Mouse (Mus musculus) midbrain, embryonic 11.5 days (tissue): ENCODE measurements around the gene 0610040J01Rik. TPM values are rescaled to one million over a fixed set of nuclear protein-coding genes. Genes with fewer than 3 reads are reported as not detected.
A peak's percentile ranks its signal among the peaks of the same experiment; 100 is the strongest.

Experiments
- ATAC-seq: fragments of 200-750 bp; cut with Nextera tagmentation; 2 replicates; pipeline ENCODE4 v1.8.0; 2017; ENCODE audit warnings: moderate TSS enrichment, moderate library complexity; ENCODE audit not compliant: low FRiP score
- DNase-seq: peaks from one replicate; pipeline ENCODE4 v3.0.0; 2015; ENCODE audit warnings: low spot score; ENCODE audit errors: missing footprints
- H3K27ac ChIP-seq: fragments of 300-500 bp; sonication (generic); 2 replicates; pipeline ENCODE4 v1.5.1; 2014; ENCODE audit warnings: low read depth, low read length
- H3K27me3 ChIP-seq: fragments of 300-500 bp; sonication (generic); 2 replicates; pipeline ENCODE4 v1.6.1; 2014; ENCODE audit warnings: mild to moderate bottlenecking, low read length, moderate library complexity, mixed read lengths; ENCODE audit not compliant: control insufficient read depth, insufficient read depth
- H3K36me3 ChIP-seq: fragments of 300-500 bp; sonication (generic); 2 replicates; pipeline ENCODE4 v1.6.1; 2014; ENCODE audit warnings: mild to moderate bottlenecking, low read length, moderate library complexity, mixed read lengths; ENCODE audit not compliant: control insufficient read depth, insufficient read depth
- H3K4me1 ChIP-seq: fragments of 300-500 bp; sonication (generic); 2 replicates; pipeline ENCODE4 v1.6.1; 2014; ENCODE audit warnings: low read length; ENCODE audit not compliant: control insufficient read depth, insufficient read depth
- H3K4me2 ChIP-seq: fragments of 300-500 bp; sonication (generic); 2 replicates; pipeline ENCODE4 v1.6.1; 2014; ENCODE audit warnings: mild to moderate bottlenecking, moderate library complexity
- H3K4me3 ChIP-seq: fragments of 300-500 bp; sonication (generic); 2 replicates; pipeline ENCODE4 v1.5.1; 2014; ENCODE audit warnings: low read depth, low read length
- H3K9ac ChIP-seq: fragments of 300-500 bp; sonication (generic); 2 replicates; pipeline ENCODE4 v1.6.1; 2014; ENCODE audit warnings: low read length
- H3K9me3 ChIP-seq: fragments of 300-500 bp; sonication (generic); 2 replicates; pipeline ENCODE4 v1.6.1; 2016; ENCODE audit warnings: low read length; ENCODE audit not compliant: control insufficient read depth
- WGBS: fragments of 180-500 bp; shearing (Covaris S2); extraction: QIAGEN DNeasy Blood & Tissue Kit; methylation state at CpG from one replicate; pipeline ENCODE4 v1.1.7; 2014; 5-methylcytosine and 5-hydroxymethylcytosine counted together
- polyA plus RNA-seq: library from polyadenylated mRNA; unstranded; fragments of >200 nt; fragmentation: Nextera tagmentation; extraction: Ambion mirVana; gene quantifications from 2 replicates; pipeline ENCODE4 v1.2.1, GENCODE M21; 2014

Gene 0610040J01Rik
- polyA plus RNA-seq, 1 experiment from 2014 or later = 0.96 TPM

- Histone ChIP-seq H3K9me3 (no peaks in the 10 kb centered on the region), H3K4me1 (no peaks in the 10 kb centered on the region), H3K36me3 (no peaks in the 10 kb centered on the region), H3K4me3 (no peak overlapping the region), H3K27ac (no peak overlapping the region), H3K9ac (no peak overlapping the region), H3K27me3 (no peaks in the 10 kb centered on the region), H3K4me2 (no peak overlapping the region)
- ATAC-seq (no peak), DNase-seq (no peak)
- WGBS = 91% methylated on average over 6 of the region's 6 CpGs
These were observed 123.4 kb downstream of the 0610040J01Rik start for GRCm38 (mm10) chr5:63935581-63935980.

DNA sequence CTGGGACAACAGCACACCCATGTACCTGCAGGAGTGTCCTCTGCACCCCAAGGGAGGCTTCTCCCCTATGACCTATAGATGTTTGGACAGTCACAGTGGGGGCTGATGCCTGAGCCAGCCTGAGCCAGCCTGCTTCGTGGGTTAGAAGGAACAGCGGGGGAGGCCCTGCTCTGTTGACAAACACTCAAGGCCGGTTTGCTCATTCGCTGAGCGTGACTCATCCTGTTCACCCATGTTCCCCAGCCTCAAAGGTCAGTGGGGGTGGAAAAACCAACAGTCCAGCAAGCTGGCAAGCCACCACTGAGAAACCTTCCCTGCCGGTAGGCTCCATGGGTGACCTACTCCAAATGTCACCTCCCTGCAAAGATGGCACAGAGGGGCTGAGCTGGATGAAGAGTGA lies 124.6 kb downstream of the 0610040J01Rik start:
- Histone ChIP-seq H3K36me3 (no peaks in the 10 kb centered on the region; the same call in 1 of the 2 replicates), H3K27ac (no peak overlapping the region)

GRCm38 (mm10) chr5:63938575-63938974 lies 126.4 kb downstream of the 0610040J01Rik start:
- no peaks in the 10 kb centered on the region for H3K4me1 ChIP-seq
- H3K4me2 ChIP-seq = no peak overlapping the region
- DNase-seq (no peak), ATAC-seq (no peak)
- no peak overlapping the region for H3K9ac ChIP-seq
- H3K27me3 ChIP-seq = no peaks in the 10 kb centered on the region
- no peak overlapping the region for H3K4me3 ChIP-seq
- no peaks in the 10 kb centered on the region; the same call in 1 of the 2 replicates for H3K36me3 ChIP-seq
- no peak overlapping the region for H3K27ac ChIP-seq
- WGBS = 75% methylated on average over 4 of the region's 4 CpGs
- no peaks in the 10 kb centered on the region for H3K9me3 ChIP-seq

More for the DNA sequence above, 124.6 kb downstream of the 0610040J01Rik start:
- Histone ChIP-seq H3K4me1 (no peaks in the 10 kb centered on the region), H3K27me3 (no peaks in the 10 kb centered on the region), H3K4me2 (no peak overlapping the region), H3K9me3 (no peaks in the 10 kb centered on the region), H3K4me3 (no peak overlapping the region), H3K9ac (no peak overlapping the region)
- DNase-seq (no peak), ATAC-seq (no peak)
- WGBS = 62% methylated on average over 6 of the region's 6 CpGs

DNA sequence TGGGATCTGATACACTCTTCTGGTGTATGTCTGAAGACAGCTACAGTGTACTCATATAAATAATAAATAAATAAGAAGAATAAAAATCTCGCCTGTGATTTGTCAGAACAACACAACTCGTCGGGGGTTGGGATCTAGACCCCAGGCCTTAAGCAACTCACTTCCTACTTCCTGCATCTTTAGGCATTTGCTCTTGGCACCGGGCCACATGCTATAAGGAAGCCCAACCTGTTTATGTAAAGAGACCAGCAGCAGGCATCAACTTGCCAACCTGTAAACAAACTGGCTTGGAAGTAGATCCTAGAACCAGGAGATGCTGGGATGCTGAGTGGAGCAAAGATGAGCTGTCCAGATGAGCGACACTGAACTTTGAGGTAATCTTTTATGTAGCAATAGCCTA lies 129.7 kb downstream of the 0610040J01Rik start:
- H3K27me3 ChIP-seq = no peaks in the 10 kb centered on the region
- no peaks in the 10 kb centered on the region; the same call in 1 of the 2 replicates for H3K36me3 ChIP-seq
- no peak overlapping the region for H3K27ac ChIP-seq
- no peak for ATAC-seq
- 77% methylated on average over 5 of the region's 5 CpGs for WGBS
- H3K9ac ChIP-seq = no peak overlapping the region
- no peak for DNase-seq
- H3K4me3 ChIP-seq = no peak overlapping the region
- no peaks in the 10 kb centered on the region for H3K9me3 ChIP-seq
- no peak overlapping the region for H3K4me2 ChIP-seq
- no peaks in the 10 kb centered on the region for H3K4me1 ChIP-seq

GRCm38 (mm10) chr5:63943291-63943690 lies 131.1 kb downstream of the 0610040J01Rik start:
- 97% methylated on average over 9 of the region's 9 CpGs for WGBS
- Histone ChIP-seq H3K4me2 (no peak overlapping the region), H3K4me1 (no peaks in the 10 kb centered on the region), H3K4me3 (no peak overlapping the region), H3K27me3 (no peaks in the 10 kb centered on the region), H3K9ac (no peak overlapping the region), H3K36me3 (no peaks in the 10 kb centered on the region; the same call in 1 of the 2 replicates), H3K9me3 (no peaks in the 10 kb centered on the region), H3K27ac (no peak overlapping the region)
- no peak for DNase-seq
- no peak for ATAC-seq

DNA sequence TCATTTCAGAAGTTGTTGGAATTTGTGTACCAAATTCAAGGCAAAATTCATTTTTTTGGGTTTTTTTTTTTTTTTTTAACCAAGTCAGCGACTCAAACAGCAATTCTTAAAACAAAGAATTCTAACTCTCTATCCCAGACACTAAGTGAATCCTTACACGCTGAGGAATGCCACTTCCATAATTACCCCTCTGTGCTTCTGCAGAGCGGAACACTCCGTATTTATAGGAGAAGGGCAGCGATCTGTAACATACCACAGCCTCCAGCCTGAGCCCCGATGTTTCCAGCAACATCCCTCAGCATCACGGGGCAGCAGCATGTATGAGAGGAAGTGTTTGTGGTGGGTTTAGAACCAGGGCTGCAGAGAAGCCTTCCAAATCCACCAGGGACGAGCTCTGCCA lies 135.4 kb downstream of the 0610040J01Rik start:
- WGBS = 67% methylated on average over 8 of the region's 8 CpGs
- Histone ChIP-seq H3K27me3 (no peaks in the 10 kb centered on the region), H3K27ac (no peak overlapping the region), H3K4me3 (no peak overlapping the region), H3K36me3 (no peaks in the 10 kb centered on the region), H3K9me3 (no peaks in the 10 kb centered on the region), H3K4me2 (no peak overlapping the region), H3K4me1 (peaks cover 5% of the 10 kb centered on the region; the same call in 1 of the 2 replicates), H3K9ac (no peak overlapping the region)
- no peak for DNase-seq
- ATAC-seq = no peak

DNA sequence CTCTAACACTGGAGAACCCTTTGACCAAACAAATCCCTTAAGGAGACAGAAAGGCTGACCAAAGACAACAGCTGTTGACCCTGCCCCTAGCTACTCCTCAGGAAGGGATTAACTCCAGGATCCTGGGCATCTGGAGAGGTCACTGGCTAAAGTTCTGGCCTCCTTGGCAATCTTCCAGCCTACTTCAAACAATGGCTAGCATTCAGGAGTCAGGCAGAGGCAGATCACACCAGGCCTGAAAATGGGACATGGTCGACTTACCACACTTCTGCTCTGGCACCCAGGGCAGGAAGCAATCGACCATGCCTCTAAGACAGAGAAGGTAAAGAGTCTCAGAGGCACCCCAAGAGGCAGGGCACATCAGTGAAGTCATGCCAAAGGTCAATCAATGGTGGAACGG lies 137.0 kb downstream of the 0610040J01Rik start:
- ATAC-seq (peak; percentile 34), DNase-seq (no peak)
- Histone ChIP-seq H3K4me2 (no peak overlapping the region), H3K36me3 (no peaks in the 10 kb centered on the region), H3K9ac (no peak overlapping the region), H3K27ac (no peak overlapping the region), H3K9me3 (no peaks in the 10 kb centered on the region), H3K27me3 (no peaks in the 10 kb centered on the region), H3K4me3 (no peak overlapping the region), H3K4me1 (peaks cover 5% of the 10 kb centered on the region; the same call in 1 of the 2 replicates)
- WGBS = 16% methylated on average over 3 of the region's 3 CpGs

Other genes with a start within 250 kb of the 0610040J01Rik start
- gene Nwd2, start 163.3 kb upstream of the 0610040J01Rik start, polyA plus RNA-seq = 2.1 and 3.1 TPM in 2 replicates
- 8.4 and 10.0 TPM in 2 replicates for gene Rell1, start 156.5 kb downstream of the 0610040J01Rik start, polyA plus RNA-seq